Mouse (Mus musculus): ENCODE measurements around the gene Dnhd1.

- TF ChIP-seq CTCF (IDR thresholded peaks at IDR 0.05; ENCODE audit: low read depth, low read length) = no peak
- no peak for TF ChIP-seq GATA1 (IDR thresholded peaks at IDR 0.05; ENCODE audit: borderline replicate concordance, low read length)
Observed at GRCm38 (mm10) chr7:105715366-105715765, 64.7 kb downstream of the Dnhd1 start.

All from G1E (cell line).